Mouse (Mus musculus) adrenal gland, adult (tissue): Measurements from ENCODE around the gene Syt10.
"Not testable (repeated sequence)": the region's sequence is repeated elsewhere in the genome, so short reads cannot be mapped to it uniquely, and the experiment has no call there.

ENCODE experiments used
- DNase-seq, 2 experiments: peaks; one replicate each; pipeline ENCODE4 v3.0.0; 2022 to 2023; ENCODE audit warnings: low spot score in 1 of 2; ENCODE audit not compliant: inconsistent age in 2 of 2

Gene Syt10

DNA sequence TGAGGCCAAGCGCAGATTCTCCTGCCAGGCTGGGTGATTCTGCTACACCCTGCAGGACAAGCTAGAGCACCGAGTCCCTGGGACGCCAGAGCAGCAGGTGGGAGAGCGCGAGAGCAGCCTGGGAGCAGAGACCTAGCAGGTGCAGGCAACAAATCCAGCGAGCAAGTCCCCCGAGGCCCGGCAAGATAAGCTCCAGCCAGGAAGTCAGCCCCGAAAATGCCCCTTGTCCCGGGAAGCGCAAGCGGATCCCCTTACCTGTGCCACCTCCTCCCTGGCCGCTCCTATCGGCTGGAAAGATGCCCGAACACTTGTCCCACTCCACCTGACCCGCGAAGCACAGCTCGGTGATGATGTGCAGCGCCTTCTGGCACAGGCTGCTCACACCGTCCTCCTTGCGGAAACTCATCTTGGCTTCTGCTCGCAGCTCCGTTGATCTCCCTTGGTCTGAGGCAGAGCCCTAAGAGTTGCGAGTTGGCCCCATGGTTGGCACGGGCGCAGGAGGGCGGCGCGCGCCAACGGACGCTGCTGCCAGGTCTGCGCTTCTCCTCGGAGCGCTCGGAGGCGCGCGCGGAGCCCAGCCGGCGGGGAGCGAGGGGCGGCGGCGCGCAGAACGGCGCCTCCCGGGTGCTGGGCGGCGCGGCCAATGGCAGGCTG is at the start of gene Syt10:
Gene Syt10, minus strand, starts transcription at position 497 of the 654 bp plus-strand sequence.
- DNase-seq: peak in 1 of 2 experiments; percentile 21

DNA sequence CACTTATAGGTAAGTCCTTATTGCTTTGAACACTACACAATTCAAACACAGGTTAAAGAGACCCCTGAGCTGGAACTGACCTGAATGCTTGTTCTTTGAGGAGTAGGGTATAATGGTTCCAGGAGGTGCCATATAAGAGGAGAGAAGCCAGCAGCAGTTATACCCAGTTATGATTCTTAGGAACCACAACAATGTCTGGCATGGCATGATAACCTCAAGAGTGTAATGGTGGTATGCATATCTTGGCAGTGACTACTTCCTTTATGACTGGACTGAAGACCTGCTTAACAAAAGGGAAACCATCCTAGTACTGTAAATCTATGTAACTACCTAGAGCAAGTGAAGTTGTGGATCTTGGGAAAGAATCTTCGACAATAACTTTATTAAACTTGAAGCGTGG is 42.1 kb upstream of the Syt10 start:
- DNase-seq: no peak

DNA sequence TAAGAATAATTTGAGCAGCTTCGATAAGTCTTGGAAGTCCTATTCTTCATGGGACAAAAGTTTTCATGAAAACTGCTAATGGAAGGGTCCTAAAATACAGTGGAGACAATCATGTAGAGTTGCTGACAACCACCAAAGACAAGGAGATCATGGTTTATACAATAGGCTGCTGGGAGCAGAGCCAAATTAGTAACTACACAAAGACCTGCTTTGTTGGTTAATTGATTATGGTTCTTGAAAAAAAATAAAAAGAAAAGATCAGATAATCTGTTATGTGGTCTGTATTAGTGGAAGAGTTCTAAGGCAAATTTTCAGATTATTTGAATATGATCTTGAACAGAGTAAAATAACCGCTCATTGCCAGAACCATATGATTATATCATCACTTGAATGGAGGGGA is 37.3 kb upstream of the Syt10 start:
- DNase-seq: no peak

DNA sequence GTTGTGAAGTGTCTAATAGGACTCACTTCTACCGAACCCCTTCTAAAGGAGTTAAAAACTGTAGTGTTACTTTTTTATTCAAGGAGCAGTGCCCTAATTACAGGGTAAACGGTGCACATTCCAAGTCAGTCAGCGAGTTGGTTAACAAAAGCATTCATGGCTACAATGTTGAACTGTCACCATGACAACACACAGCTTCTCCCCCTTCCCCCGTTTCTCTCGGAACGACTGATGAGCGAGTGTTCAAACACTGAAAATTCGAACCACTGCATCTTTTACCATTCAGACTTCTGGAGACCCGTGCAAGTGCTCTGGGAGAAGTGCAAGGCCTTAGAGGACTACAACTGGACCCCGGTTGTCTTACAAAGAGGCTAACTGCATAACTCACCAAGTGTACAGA is 25.6 kb downstream of the Syt10 start:
- no peak for DNase-seq

DNA sequence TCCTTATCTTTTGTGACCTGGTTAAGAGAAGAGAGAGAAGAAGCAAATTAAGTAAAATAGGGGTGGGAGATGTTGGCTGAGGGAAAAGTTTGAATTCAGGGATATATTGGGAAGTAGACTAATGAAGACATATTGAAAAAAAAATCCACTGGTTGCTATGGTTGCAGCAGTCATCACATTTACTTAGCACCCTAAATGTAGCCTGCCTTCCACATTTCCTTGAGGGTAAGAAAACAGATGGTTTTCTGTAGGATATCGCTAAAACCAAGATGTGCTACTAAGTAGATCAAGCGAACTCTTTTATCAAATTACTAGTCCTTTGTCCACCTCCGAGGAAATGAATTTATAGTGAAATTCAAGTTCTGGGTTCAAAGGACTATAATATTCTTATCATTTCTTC is 37.2 kb downstream of the Syt10 start:
- DNase-seq: no peak

DNA sequence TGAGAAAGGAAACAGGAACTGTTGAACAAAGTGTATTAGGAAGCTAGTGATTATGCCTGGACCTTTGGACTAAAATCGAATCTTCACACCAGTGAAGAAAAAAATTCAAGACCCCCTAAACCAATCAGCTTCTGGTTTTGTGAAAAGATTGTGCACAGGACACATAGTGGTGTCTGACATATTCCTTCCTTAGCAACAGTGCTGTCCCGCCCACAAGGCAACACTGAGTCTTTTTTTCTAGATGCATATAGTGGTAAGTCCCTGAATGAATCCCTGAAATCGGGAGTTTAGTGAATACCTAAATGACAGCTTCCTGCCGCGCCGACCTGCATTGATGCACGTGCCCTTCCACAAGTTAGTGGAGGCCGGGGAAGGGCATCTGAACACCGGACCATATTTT is 61.7 kb downstream of the Syt10 start:
- no peak for DNase-seq

DNA sequence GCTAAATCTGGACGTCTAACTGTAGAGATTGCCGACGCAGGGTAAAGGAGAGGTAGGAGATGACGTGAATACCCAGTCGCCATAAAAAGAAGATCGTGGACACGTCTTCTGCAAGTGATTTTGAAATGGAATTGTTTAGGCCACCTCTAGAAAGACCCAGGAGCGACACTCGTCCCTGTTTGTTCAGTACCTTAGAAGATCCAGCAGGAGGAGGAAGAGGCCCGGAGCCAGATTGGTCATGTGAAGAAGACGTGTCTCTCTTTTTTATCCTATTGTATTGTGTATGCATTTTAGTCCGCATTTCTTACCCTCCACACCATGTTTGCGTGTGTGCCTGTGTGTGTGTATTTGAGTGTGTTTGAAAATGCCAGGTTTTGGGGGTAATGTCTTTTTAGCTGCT is 75.6 kb downstream of the Syt10 start:
- DNase-seq: not testable (repeated sequence)

DNA sequence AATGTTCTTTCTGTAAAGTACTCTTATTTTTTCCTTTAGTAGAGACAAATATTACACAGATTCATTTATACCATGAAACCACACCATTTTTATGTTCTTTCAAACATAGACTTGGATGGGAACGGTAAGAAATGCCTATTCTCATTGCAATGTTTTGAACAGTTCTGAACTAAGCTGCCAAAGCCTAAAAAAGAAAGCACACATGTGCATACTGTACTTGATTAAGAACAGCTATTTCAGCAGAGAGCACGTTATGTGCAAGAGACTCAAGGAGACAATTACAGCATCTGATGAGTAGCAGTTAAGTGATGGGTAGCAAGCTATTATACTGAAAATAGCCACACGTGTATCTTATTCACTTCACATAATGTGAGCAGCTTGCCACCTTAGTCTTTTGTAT is 108.0 kb downstream of the Syt10 start:
- no peak for DNase-seq
